Mouse (Mus musculus) brain, embryonic 14.5 days (tissue): ENCODE data around the gene Dennd6a. TPM values are rescaled to one million over a fixed set of nuclear protein-coding genes. Genes with fewer than 3 reads are reported as not detected.

Experiments
- DNase-seq: peaks from one replicate; pipeline ENCODE4 v3.0.0-alpha.2; 2011; ENCODE audit warnings: low read depth
- CTCF ChIP-seq: fragments of 200-500 bp; IDR thresholded peaks from 2 replicates; pipeline ENCODE4 v1.5.1; 2012; ENCODE audit warnings: inconsistent platforms, mild to moderate bottlenecking, moderate library complexity, borderline replicate concordance; ENCODE audit not compliant: insufficient read depth, insufficient read length; ENCODE audit errors: extremely low read depth
- POLR2A ChIP-seq: fragments of 200-500 bp; IDR thresholded peaks from 2 replicates; pipeline ENCODE4 v1.6.1; 2012; ENCODE audit warnings: mild to moderate bottlenecking, inconsistent platforms, borderline replicate concordance; ENCODE audit not compliant: poor library complexity, insufficient read depth, insufficient read length, severe bottlenecking; ENCODE audit errors: extremely low read depth
- polyA plus RNA-seq: library from polyadenylated mRNA; depleted of rRNA; stranded (reverse); fragments of >200 nt; gene quantifications from 2 replicates; pipeline ENCODE4 v1.2.3, GENCODE M21; 2012

The Dennd6a gene
- polyA plus RNA-seq, 1 experiment = 18.6 TPM

GRCm38 (mm10) chr14:26547516-26548488 is 25.9 kb upstream of the Dennd6a start:
- no peak for TF ChIP-seq CTCF
- DNase-seq = no peak

- TF ChIP-seq CTCF = no peak
- no peak for TF ChIP-seq POLR2A
- DNase-seq = no peak
Measured at GRCm38 (mm10) chr14:26550712-26551111, 22.9 kb upstream of the Dennd6a start.

- TF ChIP-seq CTCF (no peak), POLR2A (no peak)
- DNase-seq = no peak
Measured at GRCm38 (mm10) chr14:26552441-26552840, 21.2 kb upstream of the Dennd6a start.

GRCm38 (mm10) chr14:26552853-26553252 is 20.8 kb upstream of the Dennd6a start:
- TF ChIP-seq POLR2A (no peak), CTCF (no peak)
- DNase-seq = no peak

- TF ChIP-seq CTCF (no peak), POLR2A (no peak)
- no peak for DNase-seq
Measured at GRCm38 (mm10) chr14:26557581-26557980, 16.1 kb upstream of the Dennd6a start.

GRCm38 (mm10) chr14:26558536-26558935 is 15.1 kb upstream of the Dennd6a start:
- no peak for DNase-seq
- no peak for TF ChIP-seq POLR2A
- TF ChIP-seq CTCF = no peak

- DNase-seq = no peak
- no peak for TF ChIP-seq POLR2A
- TF ChIP-seq CTCF = no peak
Measured at GRCm38 (mm10) chr14:26562247-26562646, 11.4 kb upstream of the Dennd6a start.

GRCm38 (mm10) chr14:26569880-26570279 is 3.8 kb upstream of the Dennd6a start:
- TF ChIP-seq CTCF = no peak
- no peak for TF ChIP-seq POLR2A

GRCm38 (mm10) chr14:26571951-26572675 is 1.5 kb upstream of the Dennd6a start:
- no peak for DNase-seq
- TF ChIP-seq POLR2A (no peak), CTCF (no peak)

More at GRCm38 (mm10) chr14:26569880-26570279, 3.8 kb upstream of the Dennd6a start:
- peak; percentile 1 for DNase-seq

GRCm38 (mm10) chr14:26576255-26576780 is 2.7 kb downstream of the Dennd6a start:
- no peak for DNase-seq
- TF ChIP-seq CTCF (no peak), POLR2A (no peak)

GRCm38 (mm10) chr14:26578791-26579191 is 5.1 kb downstream of the Dennd6a start:
- no peak for DNase-seq

More at GRCm38 (mm10) chr14:26578791-26579191, 5.1 kb downstream of the Dennd6a start:
- no peak for TF ChIP-seq CTCF
- no peak for TF ChIP-seq POLR2A
